Mouse (Mus musculus) CH12.LX (cell line): ENCODE measurements around the gene Slc4a8. TPM values are rescaled to one million over a fixed set of nuclear protein-coding genes. Genes with fewer than 3 reads are reported as not detected.

Source experiments
- DNase-seq: peaks from one replicate; pipeline ENCODE4 v3.0.0-alpha.2; 2013; ENCODE audit errors: extremely low read depth
- H3K27ac ChIP-seq: 2 replicates; pipeline ENCODE4 v1.5.1; 2012; ENCODE audit warnings: low read depth, mild to moderate bottlenecking, control low read depth, moderate library complexity; ENCODE audit not compliant: insufficient read depth
- H3K27me3 ChIP-seq: replicated peaks from 2 replicates; pipeline ENCODE3; 2012; ENCODE audit warnings: inconsistent platforms
- H3K36me3 ChIP-seq, 2 experiments: replicated peaks in 1 of 2; 2 replicates each; pipeline versions ENCODE3 to v1.6.1; 2012; ENCODE audit warnings: inconsistent platforms in 1 of 2, low read length in 1 of 2, mild to moderate bottlenecking in 1 of 2, mixed read lengths in 1 of 2, moderate library complexity in 1 of 2; ENCODE audit not compliant: control insufficient read depth in 1 of 2, insufficient read depth in 1 of 2
- H3K4me1 ChIP-seq, 2 experiments: 2 replicates each; pipeline ENCODE4 v1.6.1; 2012; ENCODE audit warnings: inconsistent platforms in 1 of 2, moderate library complexity in 1 of 2; ENCODE audit not compliant: insufficient read depth in 2 of 2, control insufficient read depth in 1 of 2
- H3K4me2 ChIP-seq: 2 replicates; pipeline ENCODE4 v1.6.1; 2012; ENCODE audit warnings: low read depth, mild to moderate bottlenecking, control low read depth; ENCODE audit not compliant: poor library complexity, insufficient read depth, severe bottlenecking
- H3K4me3 ChIP-seq, 3 experiments: fragments of 150-350 bp in 1 of 3; sonication (generic) in 1 of 3; replicated peaks in 1 of 3; 2 replicates each; pipeline versions ENCODE3 to v1.5.1; 2011 to 2012; ENCODE audit warnings: low read depth in 2 of 3, low read length in 2 of 3, mild to moderate bottlenecking in 2 of 3, moderate library complexity in 2 of 3, control low read depth in 1 of 3, improper control_type of control experiment in 1 of 3, inconsistent platforms in 1 of 3, mixed read lengths in 1 of 3; ENCODE audit not compliant: poor library complexity in 1 of 3
- H3K79me2 ChIP-seq: replicated peaks from 2 replicates; pipeline ENCODE4 v1.6.1; 2012; ENCODE audit warnings: mild to moderate bottlenecking, moderate library complexity; ENCODE audit not compliant: control insufficient read depth, poor library complexity, insufficient read depth, severe bottlenecking; ENCODE audit errors: extremely low read depth
- H3K9ac ChIP-seq: 2 replicates; pipeline ENCODE4 v1.6.1; 2012; ENCODE audit warnings: low read depth, mild to moderate bottlenecking, control low read depth, moderate library complexity; ENCODE audit not compliant: insufficient read depth
- H3K9me3 ChIP-seq: replicated peaks from 2 replicates; pipeline ENCODE3; 2012; ENCODE audit warnings: low read length, inconsistent platforms, mixed read lengths
- CHD2 ChIP-seq: IDR thresholded peaks from 2 replicates; pipeline ENCODE4 v1.6.1; 2011; ENCODE audit warnings: low read length, improper control_type of control experiment
- ELF1 ChIP-seq: IDR thresholded peaks from 2 replicates; pipeline ENCODE4 v1.6.1; 2014; ENCODE audit warnings: low read depth, mild to moderate bottlenecking, inconsistent platforms, low read length, improper control_type of control experiment
- GABPA ChIP-seq: IDR thresholded peaks from 2 replicates; pipeline ENCODE4 v1.6.1; 2012; ENCODE audit warnings: low read depth, low read length, improper control_type of control experiment, inconsistent platforms; ENCODE audit not compliant: insufficient replicate concordance
- JUND ChIP-seq: conservative IDR thresholded peaks from 2 replicates; pipeline ENCODE4 v1.6.1; 2011; ENCODE audit warnings: low read depth, low read length, improper control_type of control experiment
- MAFK ChIP-seq: IDR thresholded peaks from 2 replicates; pipeline ENCODE4 v1.6.1; 2011; ENCODE audit warnings: low read length, improper control_type of control experiment; ENCODE audit not compliant: insufficient replicate concordance
- MAX ChIP-seq: IDR thresholded peaks from 2 replicates; pipeline ENCODE4 v1.6.1; 2011; ENCODE audit warnings: low read length, improper control_type of control experiment
- MAZ ChIP-seq: IDR thresholded peaks from 2 replicates; pipeline ENCODE4 v1.6.1; 2012; ENCODE audit warnings: low read depth, mild to moderate bottlenecking, inconsistent platforms, low read length, improper control_type of control experiment, moderate library complexity
- MEF2A ChIP-seq: IDR thresholded peaks from 2 replicates; pipeline ENCODE4 v1.6.1; 2014; ENCODE audit warnings: low read depth, mild to moderate bottlenecking, inconsistent platforms, low read length, improper control_type of control experiment, borderline replicate concordance
- NELFE ChIP-seq: IDR thresholded peaks from 2 replicates; pipeline ENCODE4 v1.6.1; 2011; ENCODE audit warnings: low read depth, low read length, improper control_type of control experiment
- PAX5 ChIP-seq: IDR thresholded peaks from 2 replicates; pipeline ENCODE4 v1.6.1; 2012; ENCODE audit warnings: low read length, inconsistent platforms, mixed read lengths
- TCF12 ChIP-seq: IDR thresholded peaks from 2 replicates; pipeline ENCODE4 v1.6.1; 2014; ENCODE audit warnings: low read depth, mild to moderate bottlenecking, inconsistent platforms, low read length, improper control_type of control experiment
- UBTF ChIP-seq: IDR thresholded peaks from 2 replicates; pipeline ENCODE4 v1.6.1; 2012; ENCODE audit warnings: low read depth, mild to moderate bottlenecking, inconsistent platforms, low read length, improper control_type of control experiment, moderate library complexity
- USF2 ChIP-seq: conservative IDR thresholded peaks from 2 replicates; pipeline ENCODE4 v1.6.1; 2011; ENCODE audit warnings: low read depth, low read length, improper control_type of control experiment
- ZNF384 ChIP-seq: IDR thresholded peaks from 2 replicates; pipeline ENCODE4 v1.6.1; 2012; ENCODE audit warnings: low read depth, low read length, improper control_type of control experiment, inconsistent platforms
- dilution Hi-C: fragments of 300-500 bp; cut with MboI; formaldehyde crosslinking; loops from 2 replicates; pipeline ENCODE4 v1.14.3; 2020; ENCODE audit warnings: low sequenced_read_pairs; ENCODE audit not compliant: extremely low pct_unique_long_range_greater_than_20kb, extremely low pct_ligation_motif_present
- in situ Hi-C: fragments of 300-500 bp; cut with MboI; formaldehyde crosslinking; loops from 3 replicates; pipeline ENCODE4 v1.14.3; 2019; ENCODE audit warnings: low sequenced_read_pairs, low pct_ligation_motif_present, low pct_unique_long_range_greater_than_20kb, mixed read lengths
- polyA plus RNA-seq: library from polyadenylated mRNA; unstranded; fragments of >175 nt; gene quantifications from 2 replicates; pipeline ENCODE4 v1.2.1, GENCODE M21; 2012; ENCODE audit warnings: low read depth; ENCODE audit not compliant: insufficient read length
- total RNA-seq, 2 experiments: library from RNA; depleted of rRNA; stranded (reverse); fragments of 300-350 nt in 1 of 2; fragments of >200 nt in 1 of 2; gene quantifications; 2 replicates each; pipeline ENCODE4 v1.2.3; 2012 to 2014

Slc4a8 gene
- total and polyA plus RNA-seq, 3 experiments = 4.7 to 9.6 (median 5.1) TPM

DNA sequence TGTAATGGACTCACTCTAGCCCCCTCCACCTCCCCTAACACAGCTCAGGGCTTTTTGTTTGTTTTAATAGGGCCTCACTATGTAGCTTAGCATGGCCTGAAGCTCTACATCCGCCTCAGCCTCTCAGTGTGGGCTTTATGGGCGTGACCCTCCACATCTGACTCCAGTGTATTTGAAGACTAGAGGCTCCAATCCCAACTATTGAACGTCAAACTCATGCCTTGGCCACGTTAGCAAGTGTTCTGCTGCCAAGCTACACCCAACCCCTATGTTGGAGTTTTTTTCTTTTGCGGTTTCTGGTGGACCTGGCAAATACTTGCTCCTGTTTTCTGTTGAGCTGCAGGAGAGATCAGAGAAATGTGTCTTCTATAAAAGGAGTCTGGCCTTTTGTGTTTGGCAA, 8.5 kb upstream of the Slc4a8 start:
- DNase-seq = no peak
- Histone ChIP-seq H3K36me3 (no peaks in the 10 kb centered on the region), H3K4me1 (peaks cover 3 to 23% of the 10 kb centered on the region in 2 experiments; a peak in 2 of 4 replicates), H3K4me2 (no peak overlapping the region), H3K27me3 (peaks cover 7% of the 10 kb centered on the region), H3K9me3 (peaks cover 2% of the 10 kb centered on the region), H3K27ac (no peak overlapping the region), H3K9ac (no peak overlapping the region), H3K4me3 (no peak overlapping the region), H3K79me2 (no peaks in the 10 kb centered on the region)
- no peak for TF ChIP-seq MAX
- TF ChIP-seq TCF12 = no peak
- TF ChIP-seq ZNF384 = no peak
- TF ChIP-seq ELF1 = no peak
- TF ChIP-seq CHD2 = no peak
- no peak for TF ChIP-seq GABPA
- TF ChIP-seq MAZ = no peak
- no peak for TF ChIP-seq MAFK
- no peak for TF ChIP-seq JUND
- TF ChIP-seq USF2 = no peak
- TF ChIP-seq MEF2A = no peak
- no peak for TF ChIP-seq PAX5
- TF ChIP-seq NELFE = no peak
- dilution Hi-C loops (no loop called here), in situ Hi-C loops (loop anchor here (5.0 kb wide), 1 partner anchor 291 kb away; no protein-coding TSS in a partner anchor)

DNA sequence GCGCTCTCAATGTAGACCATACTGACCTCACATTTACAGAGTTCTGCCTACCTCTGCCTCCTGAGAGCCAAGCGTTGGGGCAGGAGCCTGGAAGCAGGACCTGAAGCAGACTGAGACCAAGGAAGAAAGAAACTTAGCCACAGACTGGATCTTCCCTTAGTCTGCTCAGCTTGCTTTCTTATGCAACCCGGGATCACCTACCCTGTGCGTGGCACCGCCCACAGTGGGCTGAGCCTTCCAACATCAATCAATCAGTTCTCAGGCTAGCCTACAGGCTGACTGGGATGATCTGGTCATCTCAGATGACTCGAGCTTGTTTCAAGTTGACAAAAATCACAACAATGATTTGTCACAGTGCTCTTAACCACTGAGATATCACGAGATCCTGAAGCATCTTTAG, 7.5 kb upstream of the Slc4a8 start:
- in situ Hi-C loops = loop anchor here (5.0 kb wide), 1 partner anchor 292 kb away; no protein-coding TSS in a partner anchor
- peaks cover 2% of the 10 kb centered on the region for H3K9me3 ChIP-seq
- H3K4me3 ChIP-seq = no peak overlapping the region
- H3K4me2 ChIP-seq = 0 out of 2 replicates have a peak overlapping the region, but pooled peaks have one; percentile 73
- no peaks in the 10 kb centered on the region for H3K79me2 ChIP-seq
- H3K27ac ChIP-seq = no peak overlapping the region
- no peak for DNase-seq
- peaks cover 3% of the 10 kb centered on the region for H3K27me3 ChIP-seq
- no peak overlapping the region for H3K9ac ChIP-seq
- H3K36me3 ChIP-seq = no peaks in the 10 kb centered on the region
- peaks cover 3 to 23% of the 10 kb centered on the region in 2 experiments; a peak in 2 of 4 replicates for H3K4me1 ChIP-seq
- dilution Hi-C loops = no loop called here
- no peak for TF ChIP-seq MAX
- TF ChIP-seq UBTF = no peak
